Mouse (Mus musculus) Muller cell, postnatal 12 days (primary cell): ENCODE results near the gene Syt12.
A peak's percentile ranks its signal among the peaks of the same experiment; 100 is the strongest.

Experiments
- DNase-seq: peaks from one replicate; pipeline ENCODE4 v3.0.0-alpha.2; 2015; ENCODE audit errors: inconsistent ontology term

Gene Syt12

GRCm38 (mm10) chr19:4447445-4447844 lies 29.8 kb downstream of the Syt12 start:
- DNase-seq = no peak

- no peak for DNase-seq
Observed at GRCm38 (mm10) chr19:4446661-4447420, 30.4 kb downstream of the Syt12 start.

GRCm38 (mm10) chr19:4442408-4442807 lies 34.8 kb downstream of the Syt12 start:
- DNase-seq = peak; percentile 65

GRCm38 (mm10) chr19:4441621-4442161 lies 35.6 kb downstream of the Syt12 start:
- peak; percentile 94 for DNase-seq

- DNase-seq = no peak
Observed at GRCm38 (mm10) chr19:4441090-4441591, 36.1 kb downstream of the Syt12 start.

- peak; percentile 61 for DNase-seq
Observed at GRCm38 (mm10) chr19:4440222-4440621, 37.0 kb downstream of the Syt12 start.

- peak; percentile 87 for DNase-seq
Observed at GRCm38 (mm10) chr19:4439161-4439801, 38.0 kb downstream of the Syt12 start, which contains the start of gene Rhod. Gene Rhod, minus strand, starts transcription at chr19:4439432.

GRCm38 (mm10) chr19:4438791-4439160 lies 38.5 kb downstream of the Syt12 start:
- no peak for DNase-seq

GRCm38 (mm10) chr19:4437886-4438285 lies 39.4 kb downstream of the Syt12 start:
- DNase-seq = no peak

- DNase-seq = no peak
Observed at GRCm38 (mm10) chr19:4436254-4436653, 41.0 kb downstream of the Syt12 start.

- no peak for DNase-seq
Observed at GRCm38 (mm10) chr19:4434999-4435398, 42.2 kb downstream of the Syt12 start.

GRCm38 (mm10) chr19:4433756-4434155 lies 43.5 kb downstream of the Syt12 start:
- DNase-seq = no peak

- DNase-seq = no peak
Observed at GRCm38 (mm10) chr19:4430091-4430620, 47.1 kb downstream of the Syt12 start.

GRCm38 (mm10) chr19:4425610-4426366 lies 51.5 kb downstream of the Syt12 start:
- no peak for DNase-seq

GRCm38 (mm10) chr19:4423021-4423420 lies 54.2 kb downstream of the Syt12 start:
- peak; percentile 35 for DNase-seq

- peak; percentile 69 for DNase-seq
Observed at GRCm38 (mm10) chr19:4422581-4422980, 54.7 kb downstream of the Syt12 start.

- DNase-seq = no peak
Observed at GRCm38 (mm10) chr19:4420153-4420910, 56.9 kb downstream of the Syt12 start.

GRCm38 (mm10) chr19:4419711-4420110 lies 57.5 kb downstream of the Syt12 start:
- DNase-seq = no peak

GRCm38 (mm10) chr19:4417713-4418112 lies 59.5 kb downstream of the Syt12 start:
- DNase-seq = no peak

- peak; percentile 43 for DNase-seq
Observed at GRCm38 (mm10) chr19:4417183-4417582, 60.1 kb downstream of the Syt12 start.

GRCm38 (mm10) chr19:4414631-4415030 lies 62.6 kb downstream of the Syt12 start:
- no peak for DNase-seq
